Mouse (Mus musculus): ENCODE measurements around the gene Trp53i13. TPM values are rescaled to one million over a fixed set of nuclear protein-coding genes. Genes with fewer than 3 reads are reported as not detected.

Trp53i13 gene
- total RNA-seq, 2 experiments from 2014 or later: 8.3 to 10.6 TPM

GRCm38 (mm10) chr11:77508068-77509021 is 7.4 kb downstream of the Trp53i13 start:
- peak; percentile 89 for DNase-seq

- DNase-seq: no peak
These were observed 8.4 kb downstream of the Trp53i13 start for GRCm38 (mm10) chr11:77507426-77507825.

- DNase-seq: no peak
These were observed 8.8 kb downstream of the Trp53i13 start for GRCm38 (mm10) chr11:77506941-77507340.

- no peak for DNase-seq
These were observed 9.5 kb downstream of the Trp53i13 start for GRCm38 (mm10) chr11:77506273-77506672.

GRCm38 (mm10) chr11:77505291-77505980 is 10.3 kb downstream of the Trp53i13 start:
- DNase-seq: no peak

- no peak for DNase-seq
These were observed 11.4 kb downstream of the Trp53i13 start for GRCm38 (mm10) chr11:77504377-77504776.

- DNase-seq: peak; percentile 50 to 67
These were observed 12.3 kb downstream of the Trp53i13 start for GRCm38 (mm10) chr11:77503511-77503910.

- no peak for DNase-seq
These were observed 13.3 kb downstream of the Trp53i13 start for GRCm38 (mm10) chr11:77502481-77502880.

- no peak for DNase-seq
These were observed 13.8 kb downstream of the Trp53i13 start for GRCm38 (mm10) chr11:77501971-77502370.

- peak; percentile 80 to 88 for DNase-seq
These were observed 14.4 kb downstream of the Trp53i13 start for GRCm38 (mm10) chr11:77501392-77501791.

GRCm38 (mm10) chr11:77500361-77501325 is 15.1 kb downstream of the Trp53i13 start:
- DNase-seq: no peak

- no peak for DNase-seq
These were observed 16.4 kb downstream of the Trp53i13 start for GRCm38 (mm10) chr11:77499354-77499753.

- no peak for DNase-seq
These were observed 17.3 kb downstream of the Trp53i13 start for GRCm38 (mm10) chr11:77498261-77499139.

- DNase-seq: peak in 1 of 2 experiments; percentile 73
These were observed 17.9 kb downstream of the Trp53i13 start for GRCm38 (mm10) chr11:77497851-77498250.

GRCm38 (mm10) chr11:77497341-77497756 is 18.4 kb downstream of the Trp53i13 start:
- DNase-seq: peak; percentile 88 to 92

GRCm38 (mm10) chr11:77495507-77495906 is 20.3 kb downstream of the Trp53i13 start:
- DNase-seq: no peak

GRCm38 (mm10) chr11:77494782-77495181 is 21.0 kb downstream of the Trp53i13 start:
- no peak for DNase-seq

GRCm38 (mm10) chr11:77494344-77494676 is 21.5 kb downstream of the Trp53i13 start:
- DNase-seq: no peak

- peak; percentile 55 for DNase-seq
These were observed 22.1 kb downstream of the Trp53i13 start, which contains the start of gene Git1 for GRCm38 (mm10) chr11:77493512-77494343. TSS of gene Git1 (plus strand) at chr11:77493562.

GRCm38 (mm10) chr11:77492911-77493332 is 22.9 kb downstream of the Trp53i13 start:
- DNase-seq: peak; percentile 94 to 97
